Mouse (Mus musculus) megakaryocyte, embryonic 14.5 days (primary cell): Measurements from ENCODE around the gene Nsmce3.

Experiments used
- FLI1 ChIP-seq: IDR thresholded peaks from 2 replicates; pipeline ENCODE4 v1.6.1; 2012; ENCODE audit warnings: low read length, inconsistent platforms, mixed read lengths
- GATA1 ChIP-seq: IDR thresholded peaks from 3 replicates; pipeline ENCODE4 v1.6.1; 2012; ENCODE audit warnings: mixed read lengths, low read length, inconsistent platforms, borderline replicate concordance

DNA sequence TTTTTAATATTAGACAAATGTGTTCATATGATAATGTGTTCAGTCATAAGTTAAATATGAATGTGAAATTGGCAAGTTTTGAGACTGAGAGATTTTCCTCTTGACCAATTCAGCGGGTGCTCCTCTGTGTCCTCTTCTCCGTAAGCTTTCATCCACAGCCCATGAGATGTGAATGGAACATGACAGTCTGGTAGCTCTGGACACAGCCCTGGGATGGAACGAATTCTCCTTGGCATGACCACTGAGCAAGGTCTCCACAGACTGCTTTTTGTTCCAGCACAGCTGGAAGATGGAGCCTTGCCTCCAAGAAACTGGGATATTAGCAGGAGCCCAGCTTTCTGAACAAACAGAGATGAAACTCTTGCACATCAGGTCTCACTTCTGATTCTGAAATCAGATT, 9.8 kb downstream of the Nsmce3 start:
- TF ChIP-seq GATA1: no peak
- no peak for TF ChIP-seq FLI1
